Mouse (Mus musculus): ENCODE results near the gene Ncor1. TPM values are rescaled to one million over a fixed set of nuclear protein-coding genes. Genes with fewer than 3 reads are reported as not detected.

The Ncor1 gene
- total RNA-seq, 2 experiments from 2014 or later = 157 to 180 TPM

- no peak for DNase-seq
These were observed 191.7 kb downstream of the Ncor1 start for GRCm38 (mm10) chr11:62266466-62267214.

Other genes with a start within 250 kb of the Ncor1 start
- gene Adora2b, start 209.6 kb downstream of the Ncor1 start, total RNA-seq (2021) = 1 to 10 TPM in 1 of 2 experiments, under 1 TPM in 1; 0.57 to 1.1 TPM
- gene Zswim7, start 177.2 kb downstream of the Ncor1 start, total RNA-seq (2021) = 10 to 100 TPM; 18.7 to 24.2 TPM
- 10 to 100 TPM; 25.5 to 27.2 TPM for gene Ttc19, start 177.1 kb downstream of the Ncor1 start, total RNA-seq (2021)
- gene Pigl, start 81 bp downstream of the Ncor1 start, total RNA-seq (2021) = 1 to 10 TPM; 7.2 to 8.1 TPM
- gene Cenpv, start 80.7 kb upstream of the Ncor1 start, total RNA-seq (2021) = 10 to 100 TPM; 40.0 to 48.8 TPM
- gene Ubb, start 92.6 kb upstream of the Ncor1 start, total RNA-seq (2021) = 1,000 to 10,000 TPM; 1,093 to 1,186 TPM
- gene Trpv2, start 115.9 kb upstream of the Ncor1 start, total RNA-seq (2021) = 1 to 10 TPM; 5.0 to 5.6 TPM
- gene Lrrc75a, start 190.0 kb upstream of the Ncor1 start, total RNA-seq (2021) = 10 to 100 TPM; 28.1 to 29.6 TPM
- 10 to 100 TPM; 23.2 to 28.2 TPM for gene Mmgt2, start 190.1 kb upstream of the Ncor1 start, total RNA-seq (2021)